Mouse (Mus musculus): ENCODE data around the gene Hoxb9. TPM values are rescaled to one million over a fixed set of nuclear protein-coding genes. Genes with fewer than 3 reads are reported as not detected.

The Hoxb9 gene
- polyA plus RNA-seq, 1 experiment from 2014 or later = 0.35 TPM

GRCm38 (mm10) chr11:96288455-96289221 is 17.4 kb downstream of the Hoxb9 start:
- Histone ChIP-seq H3K4me1 (0 out of 2 replicates have a peak, but pooled peaks cover 2% of the 10 kb centered on the region), H3K27me3 (replicated peaks) (peaks cover 69% of the 10 kb centered on the region), H3K9me3 (no peaks in the 10 kb centered on the region), H3K27ac (no peak overlapping the region), H3K9ac (no peak overlapping the region), H3K36me3 (no peaks in the 10 kb centered on the region), H3K4me3 (replicated peaks) (no peak overlapping the region), H3K4me2 (no peak overlapping the region)
- 50% methylated on average over 1 of the region's 1 CpGs for WGBS
- no peak for ATAC-seq (ENCODE audit: insufficient read depth, low FRiP score, low read depth)

- H3K27ac ChIP-seq = no peak overlapping the region
- no peak overlapping the region for H3K4me2 ChIP-seq
- H3K9ac ChIP-seq = no peak overlapping the region
- no peaks in the 10 kb centered on the region for H3K36me3 ChIP-seq
- ATAC-seq (ENCODE audit: insufficient read depth, low FRiP score, low read depth) = no peak
- no peaks in the 10 kb centered on the region for H3K9me3 ChIP-seq
- H3K4me3 ChIP-seq (replicated peaks) = no peak overlapping the region
- WGBS = 34% methylated on average over 21 of the region's 21 CpGs
- H3K27me3 ChIP-seq (replicated peaks) = peaks cover 73% of the 10 kb centered on the region
- H3K4me1 ChIP-seq = no peaks in the 10 kb centered on the region
These were observed 18.0 kb downstream of the Hoxb9 start for GRCm38 (mm10) chr11:96289293-96289692.

- Histone ChIP-seq H3K4me3 (replicated peaks) (no peak overlapping the region), H3K27me3 (replicated peaks) (peaks cover 74% of the 10 kb centered on the region), H3K36me3 (no peaks in the 10 kb centered on the region), H3K4me1 (no peaks in the 10 kb centered on the region; the same call in 1 of the 2 replicates), H3K9ac (no peak overlapping the region), H3K27ac (no peak overlapping the region), H3K9me3 (no peaks in the 10 kb centered on the region), H3K4me2 (no peak overlapping the region)
- WGBS = 35% methylated on average over 6 of the region's 6 CpGs
- no peak for ATAC-seq (ENCODE audit: insufficient read depth, low FRiP score, low read depth)
These were observed 18.6 kb downstream of the Hoxb9 start for GRCm38 (mm10) chr11:96289837-96290236.

- Histone ChIP-seq H3K4me3 (replicated peaks) (no peak overlapping the region), H3K4me2 (no peak overlapping the region), H3K36me3 (no peaks in the 10 kb centered on the region), H3K9me3 (no peaks in the 10 kb centered on the region), H3K27me3 (replicated peaks) (peaks cover 80% of the 10 kb centered on the region), H3K27ac (peak overlapping the region; percentile 6; the same call in 1 of the 2 replicates), H3K9ac (no peak overlapping the region), H3K4me1 (peaks cover 6% of the 10 kb centered on the region)
- ATAC-seq (ENCODE audit: insufficient read depth, low FRiP score, low read depth) = no peak
- WGBS = 37% methylated on average over 17 of the region's 17 CpGs
These were observed 19.6 kb downstream of the Hoxb9 start for GRCm38 (mm10) chr11:96290705-96291355.

- Histone ChIP-seq H3K4me1 (peaks cover 6% of the 10 kb centered on the region), H3K4me3 (replicated peaks) (peak within 1 kb of the TSS; percentile 45), H3K27me3 (replicated peaks) (peaks cover 80% of the 10 kb centered on the region), H3K4me2 (peak within 1 kb of the TSS; percentile 51), H3K36me3 (no peaks in the 10 kb centered on the region), H3K9ac (0 out of 2 replicates have a peak within 1 kb of the TSS, but pooled peaks have one; percentile 12), H3K27ac (peak within 1 kb of the TSS; percentile 7), H3K9me3 (no peaks in the 10 kb centered on the region)
- 14% methylated on average over 22 of the region's 22 CpGs for WGBS
- ATAC-seq (ENCODE audit: insufficient read depth, low FRiP score, low read depth) = no peak
These were observed 20.7 kb downstream of the Hoxb9 start, which contains the start of gene Hoxb6 for GRCm38 (mm10) chr11:96291681-96292564. TSS of gene Hoxb6 (plus strand) at chr11:96292476.

GRCm38 (mm10) chr11:96292565-96293301 is 21.5 kb downstream of the Hoxb9 start:
- peak overlapping the region; percentile 51 for H3K4me2 ChIP-seq

GRCm38 (mm10) chr11:96293302-96293921 is 22.2 kb downstream of the Hoxb9 start:
- ATAC-seq (ENCODE audit: insufficient read depth, low FRiP score, low read depth) = no peak
- peaks cover 6% of the 10 kb centered on the region for H3K4me1 ChIP-seq
- peak overlapping the region; percentile 51 for H3K4me2 ChIP-seq
- peaks cover 78% of the 10 kb centered on the region for H3K27me3 ChIP-seq (replicated peaks)
- peak overlapping the region; percentile 7 for H3K27ac ChIP-seq
- H3K9me3 ChIP-seq = no peaks in the 10 kb centered on the region
- H3K9ac ChIP-seq = 0 out of 2 replicates have a peak overlapping the region, but pooled peaks have one; percentile 12
- no peaks in the 10 kb centered on the region for H3K36me3 ChIP-seq
- H3K4me3 ChIP-seq (replicated peaks) = peak overlapping the region; percentile 45
- WGBS = 13% methylated on average over 22 of the region's 22 CpGs

More at GRCm38 (mm10) chr11:96292565-96293301, 21.5 kb downstream of the Hoxb9 start:
- H3K9me3 ChIP-seq = no peaks in the 10 kb centered on the region
- ATAC-seq (ENCODE audit: insufficient read depth, low FRiP score, low read depth) = no peak
- H3K27ac ChIP-seq = peak overlapping the region; percentile 7
- peaks cover 80% of the 10 kb centered on the region for H3K27me3 ChIP-seq (replicated peaks)
- WGBS = 19% methylated on average over 12 of the region's 12 CpGs
- no peaks in the 10 kb centered on the region for H3K36me3 ChIP-seq
- H3K4me3 ChIP-seq (replicated peaks) = peak overlapping the region; percentile 45
- 0 out of 2 replicates have a peak overlapping the region, but pooled peaks have one; percentile 12 for H3K9ac ChIP-seq
- H3K4me1 ChIP-seq = peaks cover 6% of the 10 kb centered on the region

GRCm38 (mm10) chr11:96294245-96295091 is 23.2 kb downstream of the Hoxb9 start:
- Histone ChIP-seq H3K4me1 (peaks cover 6% of the 10 kb centered on the region), H3K9me3 (no peaks in the 10 kb centered on the region), H3K4me3 (replicated peaks) (peak overlapping the region; percentile 45), H3K27me3 (replicated peaks) (peaks cover 80% of the 10 kb centered on the region), H3K36me3 (no peaks in the 10 kb centered on the region), H3K27ac (no peak overlapping the region), H3K4me2 (peak overlapping the region; percentile 51), H3K9ac (no peak overlapping the region)
- ATAC-seq (ENCODE audit: insufficient read depth, low FRiP score, low read depth) = no peak
- 2% methylated on average over 32 of the region's 32 CpGs for WGBS

GRCm38 (mm10) chr11:96295092-96295835 is 24.0 kb downstream of the Hoxb9 start:
- Histone ChIP-seq H3K36me3 (no peaks in the 10 kb centered on the region), H3K27ac (peak overlapping the region; percentile 31; the same call in 1 of the 2 replicates), H3K9ac (no peak overlapping the region; the same call in 1 of the 2 replicates), H3K9me3 (no peaks in the 10 kb centered on the region), H3K4me2 (peak overlapping the region; percentile 51), H3K27me3 (replicated peaks) (peaks cover 80% of the 10 kb centered on the region), H3K4me1 (peaks cover 9% of the 10 kb centered on the region), H3K4me3 (replicated peaks) (peak overlapping the region; percentile 45)
- no peak for ATAC-seq (ENCODE audit: insufficient read depth, low FRiP score, low read depth)
- 2% methylated on average over 30 of the region's 30 CpGs for WGBS
